In the genomic region with DNA sequence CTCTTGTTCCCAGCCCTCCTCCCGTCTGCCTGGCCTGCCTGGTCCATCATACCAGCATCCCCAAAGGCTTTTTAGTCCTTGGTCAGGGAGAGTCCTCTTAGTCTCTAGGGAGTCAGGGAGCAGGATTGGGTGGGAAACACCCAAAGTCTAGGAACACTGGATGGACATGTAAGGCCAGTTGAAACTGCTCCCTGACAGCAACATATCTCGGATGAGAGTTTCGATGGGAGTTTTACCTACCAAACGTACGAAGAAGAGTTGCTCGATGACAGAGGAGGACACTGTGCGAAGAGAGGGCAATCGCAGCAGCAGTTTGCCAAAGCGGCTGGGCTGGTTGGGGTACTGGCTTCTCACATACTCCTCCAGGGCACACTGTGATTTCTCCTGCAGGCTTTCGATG, we compare ENCODE assay signal across 13 mouse cellular contexts. TPM values are rescaled to one million over a fixed set of nuclear protein-coding genes. Genes with fewer than 3 reads are reported as not detected.
DNase-seq lines count a peak whose midpoint lies in the region; ATAC-seq and TF ChIP-seq lines count a peak whose summit lies in the region.
"Had no signal": no experiment of that assay in that cellular context is flagged by ENCODE, and none has a peak within 500 bp of the region (broad histone marks: within the 10 kb centered on the region; RNA-seq: fewer than 3 reads in every experiment).

No protein-coding gene starts in this region.

- peaks cover 8% of the 10 kb centered on the region for H3K4me1 ChIP-seq in cortical plate, adult 2 months (ENCODE audit: control insufficient read depth, insufficient read depth, low read length)
- peaks cover 20% of the 10 kb centered on the region; the same call in 1 of the 2 replicates for H3K4me1 ChIP-seq in embryonic facial prominence, embryonic 12.5 days
- peaks cover 21% of the 10 kb centered on the region for H3K4me1 ChIP-seq in hindbrain, embryonic 11.5 days (replicated peaks; ENCODE audit: control insufficient read depth, insufficient read depth, low read length)
- H3K4me1 ChIP-seq in midbrain, embryonic 13.5 days (replicated peaks) = peaks cover 76% of the 10 kb centered on the region
- H3K4me1 ChIP-seq in heart, embryonic 11.5 days (ENCODE audit: control insufficient read depth, insufficient read depth, low read length) = no peaks in the 10 kb centered on the region
- H3K4me1 ChIP-seq: heart, embryonic 13.5 days had no signal

- intact Hi-C loops in heart, postnatal 25 days (cut with DNase I) = loop anchor here (5.0 kb wide), 1 partner anchor 1222 kb away; no protein-coding TSS in a partner anchor

- no peak for ATAC-seq in embryonic facial prominence, embryonic 12.5 days (ENCODE audit: insufficient number of reproducible peaks, insufficient read depth, low FRiP score, low TSS enrichment)
- ATAC-seq in hindbrain, embryonic 11.5 days (ENCODE audit: low FRiP score) = no peak
- ATAC-seq in midbrain, embryonic 13.5 days = no peak
- no peak for ATAC-seq in heart, embryonic 11.5 days (replicated peaks; ENCODE audit: insufficient number of reproducible peaks, low FRiP score, low TSS enrichment)
- ATAC-seq: intestine, embryonic 16.5 days had no signal

- H3K9ac ChIP-seq in embryonic facial prominence, embryonic 12.5 days = peak overlapping the region; percentile 24; the same call in 1 of the 2 replicates
- peak overlapping the region; percentile 57 for H3K9ac ChIP-seq in hindbrain, embryonic 11.5 days (ENCODE audit: low read depth, low read length)
- H3K9ac ChIP-seq in midbrain, embryonic 13.5 days (replicated peaks) = peak overlapping the region; percentile 73
- no peak overlapping the region for H3K9ac ChIP-seq in heart, embryonic 11.5 days (ENCODE audit: low read depth, low read length)
- H3K9ac ChIP-seq: heart, embryonic 13.5 days; lung, embryonic 14.5 days had no signal

- DNase-seq in hindbrain, embryonic 11.5 days (ENCODE audit: low spot score) = peak; percentile 53
- no peak for DNase-seq in urinary bladder, postnatal 25 days (ENCODE audit: low spot score)
- DNase-seq in kidney, postnatal 10 days = no peak
- DNase-seq in heart, postnatal 25 days (ENCODE audit: low spot score) = no peak
- DNase-seq: adrenal gland, adult 8-10 months; lung, embryonic 14.5 days had no signal

- H3K4me3 ChIP-seq in cortical plate, adult 2 months (ENCODE audit: insufficient read depth, low read length) = peak overlapping the region; percentile 5; the same call in 1 of the 2 replicates
- H3K4me3 ChIP-seq in embryonic facial prominence, embryonic 12.5 days = no peak overlapping the region
- peak overlapping the region; percentile 98 for H3K4me3 ChIP-seq in hindbrain, embryonic 11.5 days (ENCODE audit: low read depth, low read length)
- peak overlapping the region; percentile 94 for H3K4me3 ChIP-seq in midbrain, embryonic 13.5 days (replicated peaks)
- no peak overlapping the region for H3K4me3 ChIP-seq in heart, embryonic 11.5 days (ENCODE audit: low read depth, low read length)
- H3K4me3 ChIP-seq: heart, embryonic 13.5 days had no signal

- 50% methylated on average over 10 of the region's 10 CpGs for WGBS in embryonic facial prominence, embryonic 12.5 days
- WGBS in hindbrain, embryonic 11.5 days = 28% methylated on average over 10 of the region's 10 CpGs
- 37% methylated on average over 10 of the region's 10 CpGs for WGBS in midbrain, embryonic 13.5 days
- WGBS in heart, embryonic 11.5 days (ENCODE audit: insufficient replicate concordance) = 28% methylated on average over 10 of the region's 10 CpGs

- TF ChIP-seq CTCF in cortical plate, adult 2 months (IDR thresholded peaks at IDR 0.05; ENCODE audit: extremely low read depth, insufficient read depth, low read length) = no peak

- 0 out of 2 replicates have a peak, but pooled peaks cover 5% of the 10 kb centered on the region for H3K36me3 ChIP-seq in embryonic facial prominence, embryonic 12.5 days
- H3K36me3 ChIP-seq in hindbrain, embryonic 11.5 days (ENCODE audit: control insufficient read depth, insufficient read depth, low read length) = 0 out of 2 replicates have a peak, but pooled peaks cover 2% of the 10 kb centered on the region
- H3K36me3 ChIP-seq in midbrain, embryonic 13.5 days = peaks cover 19% of the 10 kb centered on the region
- H3K36me3 ChIP-seq in heart, embryonic 11.5 days (ENCODE audit: control insufficient read depth, insufficient read depth, low read length) = no peaks in the 10 kb centered on the region

- peak overlapping the region; percentile 75 for H3K27ac ChIP-seq in cortical plate, adult 2 months (ENCODE audit: insufficient read depth, low read length)
- H3K27ac ChIP-seq in embryonic facial prominence, embryonic 12.5 days = peak overlapping the region; percentile 57; the same call in 1 of the 2 replicates
- peak overlapping the region; percentile 37 for H3K27ac ChIP-seq in hindbrain, embryonic 11.5 days (ENCODE audit: low read depth, low read length)
- H3K27ac ChIP-seq in midbrain, embryonic 13.5 days = peak overlapping the region; percentile 80
- no peak overlapping the region for H3K27ac ChIP-seq in heart, embryonic 11.5 days (ENCODE audit: low read depth, low read length)
- H3K27ac ChIP-seq: heart, embryonic 13.5 days had no signal

- TF ChIP-seq POLR2A in cortical plate, adult 2 months (IDR thresholded peaks at IDR 0.05; ENCODE audit: extremely low read depth, insufficient read depth, low read length) = no peak

- H3K27me3 ChIP-seq in embryonic facial prominence, embryonic 12.5 days = peaks cover 49% of the 10 kb centered on the region
- no peaks in the 10 kb centered on the region; the same call in 1 of the 2 replicates for H3K27me3 ChIP-seq in hindbrain, embryonic 11.5 days (ENCODE audit: control insufficient read depth, insufficient read depth, low read length)
- peaks cover 65% of the 10 kb centered on the region for H3K27me3 ChIP-seq in midbrain, embryonic 13.5 days
- peaks cover 83% of the 10 kb centered on the region for H3K27me3 ChIP-seq in heart, embryonic 11.5 days (ENCODE audit: control insufficient read depth, insufficient read depth, low read length)

- H3K9me3 ChIP-seq in embryonic facial prominence, embryonic 12.5 days = no peaks in the 10 kb centered on the region
- H3K9me3 ChIP-seq in hindbrain, embryonic 11.5 days (ENCODE audit: control insufficient read depth, low read length) = no peaks in the 10 kb centered on the region
- H3K9me3 ChIP-seq in midbrain, embryonic 13.5 days = no peaks in the 10 kb centered on the region
- H3K9me3 ChIP-seq in heart, embryonic 11.5 days (replicated peaks; ENCODE audit: control insufficient read depth, low read length) = no peaks in the 10 kb centered on the region
- H3K9me3 ChIP-seq: heart, embryonic 13.5 days had no signal

- H3K4me2 ChIP-seq in embryonic facial prominence, embryonic 12.5 days (replicated peaks) = peak overlapping the region; percentile 44
- peak overlapping the region; percentile 47 for H3K4me2 ChIP-seq in hindbrain, embryonic 11.5 days (replicated peaks; ENCODE audit: low read depth, low read length)
- peak overlapping the region; percentile 86 for H3K4me2 ChIP-seq in midbrain, embryonic 13.5 days (replicated peaks)
- H3K4me2 ChIP-seq in heart, embryonic 11.5 days = no peak overlapping the region
- H3K4me2 ChIP-seq: heart, embryonic 13.5 days; lung, embryonic 14.5 days had no signal

RNA-seq across cellular contexts. Expression of gene Nr2f1, which starts 10.0 kb away (rescaled TPM):
- 158 and 169 TPM in 2 replicates for polyA plus RNA-seq in cortical plate, adult 2 months (2012; rRNA removed)
- polyA plus RNA-seq in embryonic facial prominence, embryonic 12.5 days (2016; fragmentation: Nextera tagmentation; extraction: Ambion mirVana) = 46.5 and 49.0 TPM in 2 replicates
- 82.8 and 97.2 TPM in 2 replicates for polyA plus RNA-seq in hindbrain, embryonic 11.5 days (2014; fragmentation: Nextera tagmentation; extraction: Ambion mirVana)
- 76.9 and 83.2 TPM in 2 replicates for polyA plus RNA-seq in midbrain, embryonic 13.5 days (2015; fragmentation: Nextera tagmentation; extraction: Ambion mirVana)
- polyA plus RNA-seq in heart, embryonic 11.5 days (2014; fragmentation: Nextera tagmentation; extraction: Ambion mirVana) = 10.2 and 10.9 TPM in 2 replicates
- 1 to 10 TPM; 2.3 to 2.9 TPM for total RNA-seq in heart, postnatal 25 days (2021)
- total RNA-seq: common myeloid progenitor, adult 5-6 weeks had no signal

Comparison
In these comparisons a context has a peak if more than half of its experiments do, and no peak if none do; other contexts are left out.
1. H3K4me3 ChIP-seq: peak in cortical plate, adult 2 months (single experiment), hindbrain, embryonic 11.5 days (single experiment) and midbrain, embryonic 13.5 days (single experiment); none in embryonic facial prominence, embryonic 12.5 days (single experiment) and heart, embryonic 11.5 days (single experiment).